Mouse (Mus musculus): ENCODE measurements around the gene 4930503B20Rik.

Gene 4930503B20Rik

GRCm38 (mm10) chr3:146599198-146599900 lies 51.8 kb downstream of the 4930503B20Rik start:
- DNase-seq (ENCODE audit: low spot score in 2 of 2), result no peak

- DNase-seq (ENCODE audit: low spot score in 2 of 2), result no peak
These were observed 52.7 kb downstream of the 4930503B20Rik start for GRCm38 (mm10) chr3:146598411-146598810.

- no peak for DNase-seq (ENCODE audit: low spot score in 2 of 2)
These were observed 54.3 kb downstream of the 4930503B20Rik start for GRCm38 (mm10) chr3:146596864-146597263.

DNA sequence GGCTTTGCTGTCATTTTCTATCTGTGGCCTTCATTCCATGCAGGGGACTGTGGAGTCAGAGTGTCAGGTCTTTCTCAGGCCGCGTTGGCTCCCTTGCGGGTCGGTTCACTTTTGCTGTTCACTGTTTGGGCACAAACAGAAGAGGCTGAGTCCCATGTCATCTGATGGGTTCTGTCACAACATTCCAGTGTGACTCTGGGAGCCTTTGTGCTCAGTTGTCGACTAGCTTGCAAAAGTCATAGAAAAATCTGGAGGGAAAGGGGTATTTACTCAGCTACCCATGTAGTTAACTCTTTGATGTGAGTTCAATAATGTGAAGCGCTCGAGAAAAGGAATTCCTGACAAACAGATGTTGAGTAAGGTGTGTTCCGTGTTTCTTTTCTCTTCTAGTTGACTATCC lies 54.7 kb downstream of the 4930503B20Rik start:
- DNase-seq (ENCODE audit: low spot score in 2 of 2), result no peak

GRCm38 (mm10) chr3:146595440-146595839 lies 55.7 kb downstream of the 4930503B20Rik start:
- no peak for DNase-seq (ENCODE audit: low spot score in 2 of 2)

All from urinary bladder, adult 18-20 months (tissue).